9 mouse cellular contexts compared by ENCODE assay signal in genomic region chr11:9117358-9118049, GRCm38 (mm10). TPM values are rescaled to one million over a fixed set of nuclear protein-coding genes. Genes with fewer than 3 reads are reported as not detected.
A peak's percentile ranks its signal among the peaks of the same experiment; 100 is the strongest.
DNase-seq lines count a peak whose midpoint lies in the region; ATAC-seq and TF ChIP-seq lines count a peak whose summit lies in the region.
"Had no signal": no experiment of that assay in that cellular context is flagged by ENCODE, and none has a peak within 500 bp of the region (broad histone marks: within the 10 kb centered on the region; RNA-seq: fewer than 3 reads in every experiment).

No protein-coding gene starts in this region.

- intact Hi-C loops in heart, postnatal 10 days (cut with DNase I), result loop anchor here (2.0 kb wide), 1 partner anchor 71 kb away; no protein-coding TSS in a partner anchor

- peak; percentile 87 to 88 for DNase-seq in adrenal gland, postnatal 36 days
- DNase-seq in fibroblast of lung, adult 2 months (ENCODE audit: low read depth), result peak; percentile 17
- peak; percentile 84 to 85 for DNase-seq in heart, postnatal 10 days
- peak; percentile 82 to 84 for DNase-seq in kidney, postnatal 36 days
- DNase-seq in spleen, postnatal 4 days (ENCODE audit: low spot score in 2 of 2), result no peak

- no peaks in the 10 kb centered on the region for H3K27me3 ChIP-seq in E14TG2a.4 (ENCODE audit: insufficient read depth, low read length)

- H3K9me3 ChIP-seq in E14TG2a.4 (ENCODE audit: low read length), result no peaks in the 10 kb centered on the region

- peaks cover 32% of the 10 kb centered on the region for H3K36me3 ChIP-seq in E14TG2a.4 (ENCODE audit: insufficient read depth, low read length)

- peaks cover 62% of the 10 kb centered on the region for H3K4me1 ChIP-seq in E14TG2a.4 (replicated peaks; ENCODE audit: low read depth, low read length)

- peak; percentile 69 for ATAC-seq in megakaryocyte progenitor cell, adult 5-6 weeks (replicated peaks; ENCODE audit: poor library complexity)
- ATAC-seq in CD4-positive, CD25-positive, alpha-beta regulatory T cell, adult 4 months, result no peak

- no peak for TF ChIP-seq CTCF in E14TG2a.4 (conservative IDR thresholded peaks at IDR 0.05; ENCODE audit: low read length)

- peak overlapping the region; percentile 94 for H3K4me3 ChIP-seq in E14TG2a.4 (replicated peaks; ENCODE audit: low read length)
- H3K4me3 ChIP-seq: erythroblast, embryonic 14.5 days had no signal

RNA-seq across cellular contexts. Expression of gene Upp1, which starts 0.4 kb away (rescaled TPM):
- 1 to 10 TPM; 5.3 to 9.8 TPM for total RNA-seq in adrenal gland, postnatal 36 days (2021)
- total RNA-seq in heart, postnatal 10 days (2021), result 10 to 100 TPM; 25.4 to 26.5 TPM
- total RNA-seq in megakaryocyte progenitor cell, adult 5-6 weeks (2015), result 0.89 TPM in 1 of 2 replicates, not detected in the other
- total RNA-seq in megakaryocyte progenitor cell, adult 5-6 weeks (2017), result not detected in 2 replicates
- not detected for polyA plus RNA-seq in CD4-positive, CD25-positive, alpha-beta regulatory T cell, adult 4 months (2017; shearing (Covaris generic))
- polyA plus RNA-seq: erythroblast, embryonic 14.5 days had no signal

Comparison
In these comparisons a context has a peak if more than half of its experiments do, and no peak if none do; other contexts are left out.
1. DNase-seq: peak in adrenal gland, postnatal 36 days (2 of 2), fibroblast of lung, adult 2 months (single experiment), heart, postnatal 10 days (2 of 2) and kidney, postnatal 36 days (2 of 2); none in spleen, postnatal 4 days (0 of 2).